Mouse (Mus musculus) adipose tissue, adult 10 weeks (tissue): ENCODE results near the gene Ccdc102a. TPM values are rescaled to one million over a fixed set of nuclear protein-coding genes. Genes with fewer than 3 reads are reported as not detected.

Experiments
- polyA plus RNA-seq: library from polyadenylated mRNA; stranded (reverse); fragments of 350-450 nt; fragmentation: Illumina TruSeq; extraction: RNeasy Lipid Tissue Mini Kit (QIAGEN cat#74804); gene quantifications from one replicate; pipeline ENCODE4 v1.2.3, GENCODE M21; 2014; ENCODE audit warnings: low read depth, low replicate concordance

The Ccdc102a gene
- polyA plus RNA-seq = 7.3 TPM

DNA sequence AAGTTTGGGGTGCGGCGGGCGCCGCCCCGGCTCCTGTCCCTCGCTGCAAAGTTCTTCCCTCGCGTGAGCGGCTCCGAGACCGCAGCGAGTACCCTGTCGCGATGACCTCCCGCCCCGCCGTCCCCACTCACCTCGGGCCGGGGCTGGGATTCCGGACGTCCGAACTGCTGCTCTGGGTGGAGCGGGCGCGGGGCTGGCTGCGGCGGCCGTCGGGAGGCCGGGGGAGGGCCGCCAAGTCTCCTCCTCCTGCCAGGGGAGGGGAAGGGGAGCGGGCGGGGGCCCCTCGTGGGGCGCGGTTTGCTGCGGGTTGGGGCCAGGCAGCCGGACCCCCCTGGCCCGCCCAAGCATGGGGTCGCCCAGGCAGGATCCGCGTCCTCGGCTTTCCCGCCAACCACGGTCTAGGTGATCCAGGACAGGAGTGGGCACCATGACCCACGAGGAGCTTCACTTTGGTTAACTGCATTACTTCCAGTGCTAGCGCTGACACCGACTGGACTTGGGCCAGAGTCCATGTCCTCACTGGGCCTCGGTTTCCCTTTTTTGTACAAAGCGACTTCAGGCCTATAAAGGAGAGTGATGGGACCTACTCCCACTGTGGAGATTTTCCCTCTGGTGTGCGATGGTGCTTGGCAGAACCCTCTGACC is at the start of gene Ccdc102a:
Gene Ccdc102a, minus strand, starts transcription at position 248 of the 645 bp plus-strand sequence.

DNA sequence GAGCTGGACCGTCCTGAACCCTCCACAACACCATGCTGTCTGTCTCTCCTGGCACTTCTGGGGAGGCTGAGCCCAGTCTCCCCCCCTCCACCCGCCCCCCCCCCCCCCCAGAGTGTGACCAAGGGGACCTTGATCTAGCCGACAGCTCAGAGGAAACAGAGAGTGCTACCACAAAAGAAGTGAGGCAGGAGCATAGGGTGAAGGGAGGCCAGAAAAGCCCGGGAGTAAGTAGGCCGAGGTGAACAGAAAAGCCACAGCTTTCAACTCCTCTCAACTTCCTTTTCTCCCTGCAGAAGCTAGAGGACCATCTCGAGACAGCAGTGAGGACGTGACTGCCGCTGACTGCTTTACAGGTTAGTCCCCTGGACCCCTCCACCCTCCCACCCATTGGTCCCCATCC is 5.5 kb upstream of the Ccdc102a start, which contains the start of gene Adgrg5:
Gene Adgrg5, plus strand, starts transcription at position 290 of the 400 bp plus-strand sequence.

DNA sequence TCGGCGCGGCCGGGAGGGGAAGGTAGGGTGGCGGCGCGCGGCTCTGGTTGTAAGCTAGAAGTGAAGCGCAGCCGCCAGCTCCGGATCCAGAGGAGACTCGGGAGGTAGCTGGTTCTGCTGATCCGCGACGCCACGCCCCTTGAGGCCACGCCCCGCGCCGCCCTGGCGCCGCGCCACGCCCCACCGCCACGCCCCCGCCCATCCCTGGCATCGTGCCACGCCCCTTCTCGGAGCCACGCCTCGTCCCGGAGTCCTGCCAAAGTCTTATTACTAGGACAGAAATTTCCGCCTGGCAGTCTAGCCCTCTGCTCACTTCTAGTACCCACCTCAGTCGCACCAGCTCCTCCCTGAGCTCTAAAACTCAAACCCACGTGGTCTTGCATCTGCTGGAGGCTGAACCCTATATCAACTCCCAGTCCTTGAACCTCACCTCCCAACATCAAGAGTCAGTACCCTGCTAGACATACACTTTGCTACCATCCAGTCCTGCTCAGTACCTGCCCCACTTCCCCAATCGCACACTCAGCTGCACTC is 41.6 kb downstream of the Ccdc102a start, which contains the start of gene Dok4:
Gene Dok4, minus strand, starts transcription at position 134 of the 534 bp plus-strand sequence.

DNA sequence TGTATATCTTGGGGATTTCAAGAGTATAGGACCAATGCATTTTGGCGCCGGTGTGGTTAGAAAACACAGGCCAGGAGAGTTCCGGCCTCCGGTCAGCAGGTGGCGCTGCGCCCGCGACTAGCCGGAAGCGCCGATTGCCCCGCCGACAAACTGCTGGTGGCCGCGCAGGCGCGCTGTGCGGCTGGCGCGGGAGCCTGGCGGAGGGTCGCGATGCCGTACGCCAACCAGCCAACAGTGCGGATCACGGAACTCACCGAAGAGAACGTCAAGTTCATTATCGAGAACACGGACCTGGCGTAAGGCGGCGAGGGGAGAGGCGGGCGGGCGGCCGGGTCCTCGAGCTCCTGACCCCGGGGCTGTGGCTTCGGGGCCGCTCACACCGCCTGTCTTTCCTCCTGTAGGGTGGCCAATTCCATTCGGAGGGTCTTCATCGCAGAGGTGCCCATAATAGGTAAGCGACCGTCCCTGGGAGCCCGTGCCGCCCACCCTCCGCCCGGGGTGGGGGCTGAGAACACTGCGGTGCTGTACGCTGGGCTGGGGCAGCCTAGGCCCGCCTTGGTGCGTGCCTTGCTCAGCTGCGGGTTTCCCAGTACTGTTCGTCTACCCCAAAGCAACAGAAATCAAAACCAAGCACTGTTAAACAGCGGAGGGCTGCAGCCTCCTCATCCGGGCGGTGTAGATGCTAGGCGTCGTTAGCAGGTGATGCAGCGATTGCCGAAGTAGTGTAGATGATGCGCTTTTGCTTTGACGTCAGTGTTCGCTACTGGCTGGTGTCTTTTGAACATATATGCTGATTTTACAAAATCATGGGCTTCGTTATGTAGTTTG is 60.3 kb downstream of the Ccdc102a start, which contains the start of gene Polr2c:
Gene Polr2c, plus strand, starts transcription at position 105 of the 828 bp plus-strand sequence.

Other genes starting within 250 kb of the Ccdc102a start
- 8.6 TPM for gene Pllp, start 221.8 kb downstream of the Ccdc102a start, polyA plus RNA-seq
- 1.3 TPM for gene Ccl22, start 172.5 kb downstream of the Ccdc102a start, polyA plus RNA-seq
- 27.2 TPM for gene Cx3cl1, start 146.1 kb downstream of the Ccdc102a start, polyA plus RNA-seq
- gene Ccl17, start 107.6 kb downstream of the Ccdc102a start, polyA plus RNA-seq = 5.1 TPM
- gene Coq9, start 79.8 kb downstream of the Ccdc102a start, polyA plus RNA-seq = 75.3 TPM
- 24.9 TPM for gene Ciapin1, start 79.7 kb downstream of the Ccdc102a start, polyA plus RNA-seq
- gene Polr2c, start 60.6 kb downstream of the Ccdc102a start, polyA plus RNA-seq = 44.7 TPM
- 10.0 TPM for gene Dok4, start 41.8 kb downstream of the Ccdc102a start, polyA plus RNA-seq
- gene Adgrg5, start 5.6 kb upstream of the Ccdc102a start, polyA plus RNA-seq = 0.36 TPM
- gene Adgrg1, start 56.7 kb upstream of the Ccdc102a start, polyA plus RNA-seq = 151 TPM
- gene Adgrg3, start 99.6 kb upstream of the Ccdc102a start, polyA plus RNA-seq = 4.0 TPM
- 3.5 TPM for gene Drc7, start 137.0 kb upstream of the Ccdc102a start, polyA plus RNA-seq
- gene Katnb1, start 163.1 kb upstream of the Ccdc102a start, polyA plus RNA-seq = 12.2 TPM